Mouse (Mus musculus) neural tube, embryonic 11.5 days (tissue): ENCODE data around the gene Lmtk2. TPM values are rescaled to one million over a fixed set of nuclear protein-coding genes. Genes with fewer than 3 reads are reported as not detected.

ENCODE experiments used
- ATAC-seq: fragments of 200-750 bp; cut with Nextera tagmentation; 2 replicates; pipeline ENCODE4 v1.8.0; 2017; ENCODE audit warnings: moderate number of reproducible peaks, mild to moderate bottlenecking, moderate TSS enrichment, moderate library complexity; ENCODE audit not compliant: insufficient read depth, low FRiP score, low TSS enrichment
- DNase-seq: peaks from one replicate; pipeline ENCODE4 v3.0.0-alpha.2; 2015; ENCODE audit warnings: low spot score
- H3K27ac ChIP-seq: fragments of 300-500 bp; sonication (generic); 2 replicates; pipeline ENCODE4 v1.5.1; 2014; ENCODE audit warnings: low read depth, mild to moderate bottlenecking, low read length
- H3K27me3 ChIP-seq: fragments of 300-500 bp; sonication (generic); 2 replicates; pipeline ENCODE4 v1.6.1; 2014; ENCODE audit warnings: mild to moderate bottlenecking, low read length, mixed read lengths; ENCODE audit not compliant: control insufficient read depth, insufficient read depth
- H3K36me3 ChIP-seq: fragments of 300-500 bp; sonication (generic); 2 replicates; pipeline ENCODE4 v1.6.1; 2014; ENCODE audit warnings: mild to moderate bottlenecking, low read length, moderate library complexity, mixed read lengths; ENCODE audit not compliant: control insufficient read depth, insufficient read depth
- H3K4me1 ChIP-seq: fragments of 300-500 bp; sonication (generic); 2 replicates; pipeline ENCODE4 v1.6.1; 2014; ENCODE audit warnings: low read length, mixed read lengths; ENCODE audit not compliant: control insufficient read depth, insufficient read depth
- H3K4me2 ChIP-seq: fragments of 300-500 bp; sonication (generic); 2 replicates; pipeline ENCODE4 v1.6.1; 2014; ENCODE audit warnings: low read depth, mild to moderate bottlenecking, moderate library complexity
- H3K4me3 ChIP-seq: fragments of 300-500 bp; sonication (generic); 2 replicates; pipeline ENCODE4 v1.5.1; 2014; ENCODE audit warnings: low read depth, low read length
- H3K9ac ChIP-seq: fragments of 300-500 bp; sonication (generic); 2 replicates; pipeline ENCODE4 v1.6.1; 2014; ENCODE audit warnings: mild to moderate bottlenecking, low read length
- H3K9me3 ChIP-seq: fragments of 300-500 bp; sonication (generic); 2 replicates; pipeline ENCODE4 v1.6.1; 2016; ENCODE audit warnings: low read length; ENCODE audit not compliant: control insufficient read depth
- WGBS: fragments of 180-500 bp; shearing (Covaris S2); extraction: QIAGEN DNeasy Blood & Tissue Kit; methylation state at CpG from one replicate; pipeline ENCODE4 v1.1.7; 2014; 5-methylcytosine and 5-hydroxymethylcytosine counted together
- polyA plus RNA-seq: library from polyadenylated mRNA; unstranded; fragments of >200 nt; fragmentation: Nextera tagmentation; extraction: Ambion mirVana; gene quantifications from 2 replicates; pipeline ENCODE4 v1.2.1, GENCODE M21; 2014

Gene Lmtk2
- polyA plus RNA-seq, 1 experiment from 2014 or later, result 6.7 TPM

- Histone ChIP-seq H3K36me3 (peaks cover 5% of the 10 kb centered on the region), H3K9ac (no peak overlapping the region), H3K4me2 (no peak overlapping the region), H3K9me3 (no peaks in the 10 kb centered on the region), H3K4me3 (no peak overlapping the region), H3K27me3 (no peaks in the 10 kb centered on the region), H3K27ac (no peak overlapping the region), H3K4me1 (no peaks in the 10 kb centered on the region)
- ATAC-seq (no peak), DNase-seq (no peak)
- WGBS, result 92% methylated on average over 12 of the region's 12 CpGs
These were observed 104.1 kb downstream of the Lmtk2 start for GRCm38 (mm10) chr5:144204303-144204702.

- H3K4me3 ChIP-seq, result no peak overlapping the region
- DNase-seq (no peak), ATAC-seq (no peak)
- H3K9me3 ChIP-seq, result no peaks in the 10 kb centered on the region
- H3K4me2 ChIP-seq, result no peak overlapping the region
- no peaks in the 10 kb centered on the region for H3K27me3 ChIP-seq
- no peaks in the 10 kb centered on the region for H3K4me1 ChIP-seq
- WGBS, result 87% methylated on average over 10 of the region's 10 CpGs
- H3K9ac ChIP-seq, result no peak overlapping the region
- H3K27ac ChIP-seq, result no peak overlapping the region
- peaks cover 8% of the 10 kb centered on the region for H3K36me3 ChIP-seq
These were observed 104.7 kb downstream of the Lmtk2 start for GRCm38 (mm10) chr5:144204911-144205310.

- H3K27ac ChIP-seq, result no peak overlapping the region
- H3K4me2 ChIP-seq, result no peak overlapping the region
- WGBS, result 95% methylated on average over 15 of the region's 15 CpGs
- H3K4me3 ChIP-seq, result no peak overlapping the region
- no peak for ATAC-seq
- peaks cover 8% of the 10 kb centered on the region for H3K36me3 ChIP-seq
- no peaks in the 10 kb centered on the region for H3K4me1 ChIP-seq
- no peak for DNase-seq
- no peak overlapping the region for H3K9ac ChIP-seq
- no peaks in the 10 kb centered on the region for H3K9me3 ChIP-seq
- H3K27me3 ChIP-seq, result no peaks in the 10 kb centered on the region
These were observed 105.8 kb downstream of the Lmtk2 start for GRCm38 (mm10) chr5:144206069-144206468.

GRCm38 (mm10) chr5:144207478-144207877 lies 107.2 kb downstream of the Lmtk2 start:
- DNase-seq (peak; percentile 48), ATAC-seq (no peak)
- WGBS, result 50% methylated on average over 11 of the region's 11 CpGs

GRCm38 (mm10) chr5:144214453-144214852 lies 114.2 kb downstream of the Lmtk2 start:
- peaks cover 3% of the 10 kb centered on the region for H3K36me3 ChIP-seq
- H3K27me3 ChIP-seq, result no peaks in the 10 kb centered on the region
- no peak overlapping the region for H3K27ac ChIP-seq
- ATAC-seq (no peak), DNase-seq (peak; percentile 67)
- 29% methylated on average over 7 of the region's 7 CpGs for WGBS
- H3K4me1 ChIP-seq, result no peaks in the 10 kb centered on the region
- H3K9ac ChIP-seq, result no peak overlapping the region
- H3K4me2 ChIP-seq, result no peak overlapping the region
- no peak overlapping the region for H3K4me3 ChIP-seq
- no peaks in the 10 kb centered on the region for H3K9me3 ChIP-seq

More at GRCm38 (mm10) chr5:144207478-144207877, 107.2 kb downstream of the Lmtk2 start:
- H3K36me3 ChIP-seq, result peaks cover 8% of the 10 kb centered on the region
- no peaks in the 10 kb centered on the region for H3K9me3 ChIP-seq
- H3K27me3 ChIP-seq, result no peaks in the 10 kb centered on the region
- H3K27ac ChIP-seq, result no peak overlapping the region
- no peak overlapping the region for H3K4me2 ChIP-seq
- H3K4me3 ChIP-seq, result no peak overlapping the region
- no peak overlapping the region for H3K9ac ChIP-seq
- no peaks in the 10 kb centered on the region for H3K4me1 ChIP-seq

GRCm38 (mm10) chr5:144215992-144216391 lies 115.8 kb downstream of the Lmtk2 start:
- Histone ChIP-seq H3K4me3 (no peak overlapping the region), H3K9me3 (no peaks in the 10 kb centered on the region), H3K9ac (no peak overlapping the region), H3K27ac (no peak overlapping the region), H3K36me3 (no peaks in the 10 kb centered on the region; the same call in 1 of the 2 replicates), H3K4me1 (no peaks in the 10 kb centered on the region), H3K4me2 (no peak overlapping the region), H3K27me3 (no peaks in the 10 kb centered on the region)
- no peak for DNase-seq
- ATAC-seq, result no peak
- 75% methylated on average over 2 of the region's 2 CpGs for WGBS

- H3K27me3 ChIP-seq, result no peaks in the 10 kb centered on the region
- no peaks in the 10 kb centered on the region for H3K9me3 ChIP-seq
- 91% methylated on average over 7 of the region's 7 CpGs for WGBS
- no peak overlapping the region for H3K9ac ChIP-seq
- ATAC-seq, result no peak
- H3K27ac ChIP-seq, result no peak overlapping the region
- H3K4me1 ChIP-seq, result peaks cover 5% of the 10 kb centered on the region
- no peak overlapping the region for H3K4me3 ChIP-seq
- no peaks in the 10 kb centered on the region for H3K36me3 ChIP-seq
- peak; percentile 4 for DNase-seq
- no peak overlapping the region for H3K4me2 ChIP-seq
These were observed 117.8 kb downstream of the Lmtk2 start for GRCm38 (mm10) chr5:144218061-144218460.

GRCm38 (mm10) chr5:144219306-144219705 lies 119.1 kb downstream of the Lmtk2 start:
- 81% methylated on average over 12 of the region's 12 CpGs for WGBS
- Histone ChIP-seq H3K9ac (no peak overlapping the region), H3K27me3 (no peaks in the 10 kb centered on the region), H3K27ac (no peak overlapping the region), H3K36me3 (no peaks in the 10 kb centered on the region), H3K4me1 (peaks cover 5% of the 10 kb centered on the region), H3K4me3 (no peak overlapping the region), H3K4me2 (no peak overlapping the region), H3K9me3 (no peaks in the 10 kb centered on the region)
- DNase-seq (peak; percentile 8), ATAC-seq (no peak)

GRCm38 (mm10) chr5:144219936-144220335 lies 119.7 kb downstream of the Lmtk2 start:
- Histone ChIP-seq H3K9ac (no peak overlapping the region), H3K4me3 (no peak overlapping the region), H3K27me3 (no peaks in the 10 kb centered on the region), H3K27ac (no peak overlapping the region), H3K4me2 (no peak overlapping the region), H3K9me3 (no peaks in the 10 kb centered on the region), H3K4me1 (peaks cover 5% of the 10 kb centered on the region), H3K36me3 (no peaks in the 10 kb centered on the region)
- ATAC-seq (no peak), DNase-seq (peak; percentile 2)
- WGBS, result 91% methylated on average over 5 of the region's 5 CpGs
